Mouse (Mus musculus) intestine, postnatal 0 days (tissue): ENCODE data around the gene Dnm3. TPM values are rescaled to one million over a fixed set of nuclear protein-coding genes. Genes with fewer than 3 reads are reported as not detected.
A peak's percentile ranks its signal among the peaks of the same experiment; 100 is the strongest.

Source experiments
- ATAC-seq: fragments of 200-750 bp; cut with Nextera tagmentation; 2 replicates; pipeline ENCODE4 v1.8.0; 2017; ENCODE audit warnings: mild to moderate bottlenecking, moderate TSS enrichment, moderate library complexity
- H3K27ac ChIP-seq: fragments of 300-500 bp; sonication (generic); 2 replicates; pipeline ENCODE4 v1.5.1; 2014; ENCODE audit warnings: mild to moderate bottlenecking, low read depth, low read length, moderate library complexity
- H3K27me3 ChIP-seq: fragments of 300-500 bp; sonication (generic); replicated peaks from 2 replicates; pipeline ENCODE4 v1.6.1; 2014; ENCODE audit warnings: low read length, mixed read lengths; ENCODE audit not compliant: control insufficient read depth, insufficient read depth
- H3K36me3 ChIP-seq: fragments of 300-500 bp; sonication (generic); 2 replicates; pipeline ENCODE4 v1.6.1; 2014; ENCODE audit warnings: mild to moderate bottlenecking, moderate library complexity; ENCODE audit not compliant: control insufficient read depth, insufficient read depth
- H3K4me1 ChIP-seq: fragments of 300-500 bp; sonication (generic); replicated peaks from 2 replicates; pipeline ENCODE4 v1.6.1; 2014; ENCODE audit warnings: antibody characterized with exemption, low read length, mixed read lengths; ENCODE audit not compliant: control insufficient read depth, insufficient read depth
- H3K4me2 ChIP-seq: fragments of 300-500 bp; sonication (generic); replicated peaks from 2 replicates; pipeline ENCODE4 v1.6.1; 2014; ENCODE audit warnings: low read depth, mild to moderate bottlenecking, moderate library complexity
- H3K4me3 ChIP-seq: fragments of 300-500 bp; sonication (generic); 2 replicates; pipeline ENCODE4 v1.5.1; 2014; ENCODE audit warnings: low read depth, low read length
- H3K9ac ChIP-seq: fragments of 300-500 bp; sonication (generic); 2 replicates; pipeline ENCODE4 v1.6.1; 2014; ENCODE audit warnings: mild to moderate bottlenecking, low read depth, low read length
- H3K9me3 ChIP-seq: fragments of 300-500 bp; sonication (generic); 2 replicates; pipeline ENCODE4 v1.6.1; 2016; ENCODE audit warnings: mixed run types; ENCODE audit not compliant: control insufficient read depth
- CTCF ChIP-seq: sonication (generic); IDR thresholded peaks from 2 replicates; pipeline ENCODE4 v1.5.1; 2016; ENCODE audit warnings: low read depth, mild to moderate bottlenecking, control low read depth, antibody characterized with exemption, moderate library complexity
- WGBS: fragments of 180-500 bp; shearing (Covaris S2); extraction: QIAGEN DNeasy Blood & Tissue Kit; methylation state at CpG from one replicate; pipeline ENCODE4 v1.1.7; 2014; 5-methylcytosine and 5-hydroxymethylcytosine counted together
- polyA plus RNA-seq: library from polyadenylated mRNA; unstranded; fragments of >200 nt; fragmentation: Nextera tagmentation; extraction: Ambion mirVana; gene quantifications from 2 replicates; pipeline ENCODE4 v1.2.1, GENCODE M21; 2015

Gene Dnm3
- polyA plus RNA-seq, 1 experiment from 2014 or later, result 5.6 TPM

DNA sequence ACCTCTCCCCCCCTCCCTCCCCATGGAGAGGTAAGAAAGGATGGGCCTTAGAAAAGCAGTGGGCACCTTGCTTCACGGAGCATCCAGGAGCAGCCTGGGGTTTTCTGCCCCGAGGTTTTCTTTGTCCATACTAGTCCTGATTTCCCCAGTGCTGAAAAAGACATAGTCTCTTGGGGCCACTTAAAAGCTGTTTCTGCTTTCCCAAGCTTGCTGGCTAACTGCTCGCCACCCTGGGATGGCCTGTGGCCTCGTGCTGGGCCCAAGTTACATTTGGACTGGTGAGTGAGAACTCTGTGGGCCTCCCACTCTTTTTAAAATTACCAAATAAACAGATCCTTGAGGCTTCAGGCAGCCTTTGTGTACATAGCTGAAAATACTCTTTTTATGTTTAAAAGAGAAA is 500.5 kb downstream of the Dnm3 start:
- H3K9ac ChIP-seq, result no peak overlapping the region
- no peaks in the 10 kb centered on the region for H3K9me3 ChIP-seq
- no peaks in the 10 kb centered on the region for H3K36me3 ChIP-seq
- no peaks in the 10 kb centered on the region for H3K27me3 ChIP-seq
- H3K4me3 ChIP-seq, result no peak overlapping the region
- no peak for TF ChIP-seq CTCF
- H3K4me2 ChIP-seq, result no peak overlapping the region
- H3K27ac ChIP-seq, result no peak overlapping the region
- ATAC-seq, result no peak
- 76% methylated on average over 4 of the region's 4 CpGs for WGBS
- no peaks in the 10 kb centered on the region for H3K4me1 ChIP-seq

DNA sequence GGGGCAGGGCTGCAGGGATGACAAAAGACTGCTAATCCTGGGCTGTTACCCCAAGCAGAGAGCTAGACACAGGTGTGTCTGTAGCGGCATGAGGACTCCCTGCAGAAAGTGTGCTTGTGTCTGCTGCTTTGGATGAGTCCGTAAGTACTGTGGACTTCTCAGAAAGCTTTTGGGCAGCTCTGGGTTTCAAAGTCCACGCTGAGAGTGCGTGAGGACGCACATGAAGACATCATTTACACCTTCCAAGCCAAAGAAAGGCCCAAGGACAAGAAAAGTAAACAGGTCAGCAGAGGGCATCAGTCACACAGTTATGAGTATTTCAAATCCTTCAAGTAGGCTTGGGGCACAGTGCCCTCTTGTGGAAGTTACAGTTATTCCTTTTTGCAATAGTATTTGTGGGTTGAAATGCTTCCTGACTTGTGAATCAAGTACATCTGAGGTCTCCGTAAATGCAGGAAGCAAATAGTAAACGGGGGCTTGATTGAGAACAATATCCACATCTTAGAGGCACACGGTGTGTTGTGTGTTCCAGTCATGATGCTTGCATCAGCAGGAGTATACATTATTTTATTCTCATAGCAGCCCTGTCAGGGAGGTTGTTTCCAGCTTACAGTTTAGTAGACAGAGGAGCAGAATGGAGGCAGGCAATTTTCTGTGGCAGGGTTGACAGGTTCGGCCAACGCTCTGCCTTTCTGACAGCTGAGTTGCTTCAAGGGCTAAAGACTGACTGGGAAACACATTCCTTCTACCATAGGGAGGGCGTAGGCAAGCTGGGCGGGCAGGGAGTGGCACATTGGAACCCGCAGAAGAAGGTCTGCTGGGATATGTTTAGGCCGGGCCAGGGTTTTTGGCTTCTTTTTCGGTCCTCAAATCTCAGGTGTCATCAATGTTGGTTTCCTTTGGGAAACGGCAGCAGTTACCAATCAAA is 501.3 kb downstream of the Dnm3 start:
- Histone ChIP-seq H3K27me3 (no peaks in the 10 kb centered on the region), H3K4me2 (no peak overlapping the region), H3K27ac (no peak overlapping the region), H3K36me3 (no peaks in the 10 kb centered on the region), H3K9me3 (no peaks in the 10 kb centered on the region), H3K9ac (no peak overlapping the region), H3K4me3 (no peak overlapping the region), H3K4me1 (no peaks in the 10 kb centered on the region)
- 47% methylated on average over 16 of the region's 16 CpGs for WGBS
- TF ChIP-seq CTCF, result peak; percentile 99
- peak; percentile 80 for ATAC-seq

DNA sequence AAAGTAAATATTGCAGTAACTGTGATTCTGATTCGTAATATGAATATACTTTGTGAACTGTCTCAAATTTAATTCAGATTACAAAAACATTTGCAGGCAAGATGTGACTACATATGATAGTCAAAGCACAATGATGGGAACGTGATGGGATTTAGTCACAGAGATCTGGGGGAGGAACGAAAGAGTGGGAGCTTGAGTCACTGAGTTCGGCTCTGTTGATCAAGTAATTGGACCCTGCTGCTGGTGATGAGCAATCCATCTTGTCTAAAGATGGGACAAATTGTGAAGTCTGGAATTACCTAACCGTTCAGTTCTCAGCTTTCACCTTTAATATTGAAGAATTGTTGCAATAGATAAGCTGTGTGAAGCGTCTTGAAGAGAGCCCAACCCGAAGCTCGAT is 505.6 kb downstream of the Dnm3 start:
- no peak overlapping the region for H3K27ac ChIP-seq
- peaks cover 6% of the 10 kb centered on the region; the same call in 1 of the 2 replicates for H3K36me3 ChIP-seq
- no peaks in the 10 kb centered on the region for H3K9me3 ChIP-seq
- TF ChIP-seq CTCF, result no peak
- ATAC-seq, result no peak
- no peak overlapping the region for H3K9ac ChIP-seq
- H3K4me3 ChIP-seq, result no peak overlapping the region
- 89% methylated on average over 8 of the region's 8 CpGs for WGBS
- no peaks in the 10 kb centered on the region for H3K4me1 ChIP-seq
- no peak overlapping the region for H3K4me2 ChIP-seq
- H3K27me3 ChIP-seq, result no peaks in the 10 kb centered on the region

DNA sequence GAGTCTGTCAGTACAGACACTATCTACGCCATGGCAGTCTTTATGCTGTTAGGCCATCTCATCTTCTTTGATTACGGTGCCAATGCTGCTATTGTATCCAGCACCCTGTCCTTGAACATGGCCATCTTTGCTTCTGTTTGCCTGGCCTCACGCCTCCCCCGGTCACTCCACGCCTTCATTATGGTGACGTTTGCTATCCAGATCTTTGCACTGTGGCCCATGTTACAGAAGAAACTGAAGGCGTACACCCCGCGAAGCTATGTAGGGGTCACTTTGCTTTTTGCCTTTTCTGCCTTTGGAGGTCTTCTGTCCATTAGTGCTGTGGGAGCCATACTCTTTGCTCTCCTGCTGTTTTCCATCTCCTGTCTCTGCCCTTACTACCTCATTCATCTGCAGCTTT is 507.0 kb downstream of the Dnm3 start:
- ATAC-seq, result no peak
- WGBS, result 93% methylated on average over 9 of the region's 9 CpGs

DNA sequence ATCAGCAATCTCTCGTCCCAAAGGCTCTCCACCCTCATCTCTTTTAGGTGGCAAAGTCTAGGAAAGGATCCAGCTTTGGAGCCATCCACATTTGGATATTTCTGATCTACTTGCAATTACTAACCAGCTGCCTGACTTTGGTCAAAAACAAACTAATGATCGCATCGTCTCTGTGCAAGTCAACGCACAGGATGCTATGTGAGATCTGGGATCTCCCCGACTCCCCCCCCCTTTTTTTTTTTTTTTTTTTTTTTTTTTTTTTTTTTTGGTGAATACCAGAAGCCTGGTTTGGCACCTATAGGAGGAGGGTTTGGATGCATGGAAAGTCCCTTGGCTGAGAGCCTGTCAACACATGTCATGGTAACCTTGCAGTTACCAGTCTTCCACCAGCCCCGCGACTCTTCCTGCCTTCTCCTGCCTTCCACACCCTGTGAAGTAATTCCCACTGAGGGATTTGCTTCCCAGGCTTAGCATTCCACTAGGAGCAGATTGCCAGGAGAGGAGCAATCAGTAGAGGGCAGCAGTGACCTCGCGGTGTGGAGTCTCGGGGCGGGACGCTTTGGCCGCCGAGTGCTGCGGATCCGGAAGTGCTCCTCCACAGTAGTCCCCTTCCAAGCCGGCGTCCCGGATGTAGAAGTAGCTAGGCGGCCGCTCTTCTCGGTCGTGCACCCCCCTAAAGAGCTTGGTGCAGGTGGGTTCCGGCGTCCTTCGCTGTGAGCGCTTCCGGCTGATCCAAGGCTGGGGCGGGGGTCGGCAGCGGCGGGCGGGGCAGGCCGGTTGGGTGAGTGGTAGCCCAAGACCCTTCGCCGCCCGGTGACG is 509.0 kb downstream of the Dnm3 start, which contains the start of gene Pigc:
Pigc (plus strand) TSS at position 598 of the 819 bp plus-strand sequence.
- Histone ChIP-seq H3K27me3 (no peaks in the 10 kb centered on the region), H3K9ac (peak within 1 kb of the TSS; percentile 92), H3K4me2 (peak within 1 kb of the TSS; percentile 56), H3K4me3 (peak within 1 kb of the TSS; percentile 89), H3K27ac (peak within 1 kb of the TSS; percentile 76), H3K36me3 (peaks cover 6% of the 10 kb centered on the region; the same call in 1 of the 2 replicates), H3K9me3 (no peaks in the 10 kb centered on the region), H3K4me1 (no peaks in the 10 kb centered on the region)
- peak; percentile 98 for ATAC-seq
- 3% methylated on average over 38 of the region's 38 CpGs for WGBS
- TF ChIP-seq CTCF, result peak; percentile 97

More for the DNA sequence above, 507.0 kb downstream of the Dnm3 start:
- Histone ChIP-seq H3K4me1 (no peaks in the 10 kb centered on the region), H3K9me3 (no peaks in the 10 kb centered on the region), H3K36me3 (peaks cover 6% of the 10 kb centered on the region; the same call in 1 of the 2 replicates), H3K4me2 (no peak overlapping the region), H3K27ac (no peak overlapping the region), H3K9ac (no peak overlapping the region), H3K4me3 (no peak overlapping the region), H3K27me3 (no peaks in the 10 kb centered on the region)
- TF ChIP-seq CTCF, result no peak

DNA sequence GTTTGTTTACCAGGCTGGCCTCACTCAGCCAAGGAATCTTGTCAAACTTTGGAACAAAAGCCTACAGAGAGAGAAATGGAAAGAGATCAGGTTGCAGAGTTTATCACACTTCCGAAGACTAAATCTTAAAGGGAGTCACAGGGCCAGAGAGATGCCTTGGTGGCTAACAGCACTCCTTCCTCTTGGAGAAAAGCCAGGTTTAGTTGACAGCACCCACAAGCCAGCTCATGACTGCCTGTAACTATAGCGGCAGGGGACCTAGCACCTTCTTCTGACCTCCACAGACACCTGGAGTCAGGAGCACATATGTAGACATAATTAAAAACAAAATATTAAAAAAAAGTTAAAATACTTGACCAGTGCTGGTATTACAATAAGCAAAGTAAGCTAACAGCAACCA is 509.9 kb downstream of the Dnm3 start:
- no peak overlapping the region for H3K27ac ChIP-seq
- H3K9me3 ChIP-seq, result no peaks in the 10 kb centered on the region
- H3K27me3 ChIP-seq, result no peaks in the 10 kb centered on the region
- no peak for TF ChIP-seq CTCF
- H3K36me3 ChIP-seq, result peaks cover 6% of the 10 kb centered on the region; the same call in 1 of the 2 replicates
- H3K4me3 ChIP-seq, result no peak overlapping the region
- H3K4me2 ChIP-seq, result no peak overlapping the region
- WGBS, result 54% methylated on average over 2 of the region's 2 CpGs
- no peak overlapping the region for H3K9ac ChIP-seq
- no peaks in the 10 kb centered on the region for H3K4me1 ChIP-seq
- no peak for ATAC-seq
